Mouse (Mus musculus): ENCODE data around the gene Tnpo1. TPM values are rescaled to one million over a fixed set of nuclear protein-coding genes. Genes with fewer than 3 reads are reported as not detected.

Gene Tnpo1
- polyA plus RNA-seq, 2 experiments: 10.5 to 13.6 TPM

- no peaks in the 10 kb centered on the region for H3K27me3 ChIP-seq (ENCODE audit: control insufficient read depth, insufficient read depth, low read length)
- no peak for DNase-seq (ENCODE audit: low read depth in 3 of 3, low spot score in 3 of 3)
- H3K4me2 ChIP-seq (ENCODE audit: low read depth): no peak overlapping the region
- no peaks in the 10 kb centered on the region for H3K9me3 ChIP-seq (ENCODE audit: control insufficient read depth, low read length)
- H3K4me3 ChIP-seq (ENCODE audit: insufficient read depth in 1 of 2, low read depth in 2 of 2, low read length in 2 of 2): no peak overlapping the region
- TF ChIP-seq EP300 (IDR thresholded peaks at IDR 0.05; ENCODE audit: low read depth) (no peak), CTCF (IDR thresholded peaks at IDR 0.05; ENCODE audit: low read depth) (no peak)
- no peak overlapping the region for H3K27ac ChIP-seq
- peaks cover 8 to 12% of the 10 kb centered on the region in 2 experiments for H3K4me1 ChIP-seq (replicated peaks; ENCODE audit: control insufficient read depth in 2 of 2, insufficient read depth in 2 of 2, low read length in 1 of 2)
- H3K9ac ChIP-seq (replicated peaks): no peak overlapping the region
- ATAC-seq (ENCODE audit: insufficient read depth): no peak
- H3K36me3 ChIP-seq (replicated peaks; ENCODE audit: control insufficient read depth, insufficient read depth, low read depth): no peaks in the 10 kb centered on the region
- WGBS (ENCODE audit: insufficient replicate concordance): 77% methylated on average over 3 of the region's 3 CpGs
Measured at GRCm38 (mm10) chr13:98922806-98923205, 3.4 kb downstream of the Tnpo1 start.

- no peaks in the 10 kb centered on the region for H3K27me3 ChIP-seq (ENCODE audit: control insufficient read depth, insufficient read depth, low read length)
- H3K27ac ChIP-seq: no peak overlapping the region
- ATAC-seq (ENCODE audit: insufficient read depth) (no peak), DNase-seq (ENCODE audit: low read depth in 3 of 3, low spot score in 3 of 3) (no peak)
- no peaks in the 10 kb centered on the region for H3K36me3 ChIP-seq (replicated peaks; ENCODE audit: control insufficient read depth, insufficient read depth, low read depth)
- no peak for TF ChIP-seq EP300 (IDR thresholded peaks at IDR 0.05; ENCODE audit: low read depth)
- TF ChIP-seq CTCF (IDR thresholded peaks at IDR 0.05; ENCODE audit: low read depth): no peak
- no peaks in the 10 kb centered on the region for H3K9me3 ChIP-seq (ENCODE audit: control insufficient read depth, low read length)
- WGBS (ENCODE audit: insufficient replicate concordance): 90% methylated on average over 7 of the region's 7 CpGs
- no peak overlapping the region for H3K4me3 ChIP-seq (ENCODE audit: insufficient read depth in 1 of 2, low read depth in 2 of 2, low read length in 2 of 2)
- H3K4me1 ChIP-seq (replicated peaks; ENCODE audit: control insufficient read depth in 2 of 2, insufficient read depth in 2 of 2, low read length in 1 of 2): peaks cover 6 to 9% of the 10 kb centered on the region in 2 experiments
- no peak overlapping the region for H3K9ac ChIP-seq (replicated peaks)
- no peak overlapping the region for H3K4me2 ChIP-seq (ENCODE audit: low read depth)
Measured at GRCm38 (mm10) chr13:98921276-98921675, 4.9 kb downstream of the Tnpo1 start.

- Histone ChIP-seq H3K4me2 (ENCODE audit: low read depth) (no peak overlapping the region), H3K9ac (replicated peaks) (no peak overlapping the region), H3K4me3 (ENCODE audit: insufficient read depth in 1 of 2, low read depth in 2 of 2, low read length in 2 of 2) (no peak overlapping the region), H3K9me3 (ENCODE audit: control insufficient read depth, low read length) (no peaks in the 10 kb centered on the region), H3K36me3 (replicated peaks; ENCODE audit: control insufficient read depth, insufficient read depth, low read depth) (no peaks in the 10 kb centered on the region), H3K4me1 (replicated peaks; ENCODE audit: control insufficient read depth in 2 of 2, insufficient read depth in 2 of 2, low read length in 1 of 2) (peaks cover 6 to 12% of the 10 kb centered on the region in 2 experiments), H3K27me3 (ENCODE audit: control insufficient read depth, insufficient read depth, low read length) (no peaks in the 10 kb centered on the region), H3K27ac (no peak overlapping the region)
- TF ChIP-seq CTCF (IDR thresholded peaks at IDR 0.05; ENCODE audit: low read depth) (no peak), EP300 (IDR thresholded peaks at IDR 0.05; ENCODE audit: low read depth) (no peak)
- WGBS (ENCODE audit: insufficient replicate concordance): 57% methylated on average over 3 of the region's 3 CpGs
- ATAC-seq (ENCODE audit: insufficient read depth): no peak
- DNase-seq (ENCODE audit: low read depth in 3 of 3, low spot score in 3 of 3): no peak
Measured at GRCm38 (mm10) chr13:98920300-98920699, 5.9 kb downstream of the Tnpo1 start.

- no peak for TF ChIP-seq EP300 (IDR thresholded peaks at IDR 0.05; ENCODE audit: low read depth)
- no peak for TF ChIP-seq CTCF (IDR thresholded peaks at IDR 0.05; ENCODE audit: low read depth)
- H3K36me3 ChIP-seq (replicated peaks; ENCODE audit: control insufficient read depth, insufficient read depth, low read depth): no peaks in the 10 kb centered on the region
- peaks cover 6 to 12% of the 10 kb centered on the region in 2 experiments for H3K4me1 ChIP-seq (replicated peaks; ENCODE audit: control insufficient read depth in 2 of 2, insufficient read depth in 2 of 2, low read length in 1 of 2)
- H3K27ac ChIP-seq: no peak overlapping the region
- no peak for ATAC-seq (ENCODE audit: insufficient read depth)
- H3K4me3 ChIP-seq (ENCODE audit: insufficient read depth in 1 of 2, low read depth in 2 of 2, low read length in 2 of 2): no peak overlapping the region
- H3K9ac ChIP-seq (replicated peaks): no peak overlapping the region
- WGBS (ENCODE audit: insufficient replicate concordance): 78% methylated on average over 8 of the region's 8 CpGs
- DNase-seq (ENCODE audit: low read depth in 3 of 3, low spot score in 3 of 3): no peak
- H3K9me3 ChIP-seq (ENCODE audit: control insufficient read depth, low read length): no peaks in the 10 kb centered on the region
- H3K27me3 ChIP-seq (ENCODE audit: control insufficient read depth, insufficient read depth, low read length): no peaks in the 10 kb centered on the region
- no peak overlapping the region for H3K4me2 ChIP-seq (ENCODE audit: low read depth)
Measured at GRCm38 (mm10) chr13:98919695-98920094, 6.5 kb downstream of the Tnpo1 start.

DNA sequence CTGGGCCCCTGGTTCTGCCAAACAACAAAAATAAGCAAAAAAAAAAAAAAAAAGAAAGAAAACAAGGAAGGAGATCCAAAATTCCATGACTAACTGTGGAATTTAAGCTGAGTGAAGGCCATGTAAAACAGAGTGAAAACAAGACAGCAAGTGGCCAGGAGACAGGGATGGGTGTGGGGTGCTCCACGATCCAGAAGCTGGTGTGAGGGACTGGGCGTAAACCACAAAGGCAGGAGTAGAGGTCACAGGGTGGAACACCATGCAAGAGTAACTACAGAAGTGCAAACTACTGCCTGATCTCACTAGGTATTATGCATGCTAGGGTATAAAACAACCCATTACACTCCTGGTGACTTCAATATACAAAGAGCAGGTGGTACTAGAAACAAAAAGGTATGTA, 8.3 kb downstream of the Tnpo1 start:
- ATAC-seq (ENCODE audit: insufficient read depth) (no peak), DNase-seq (ENCODE audit: low read depth in 3 of 3, low spot score in 3 of 3) (no peak)
- 47% methylated on average over 2 of the region's 2 CpGs for WGBS (ENCODE audit: insufficient replicate concordance)
- H3K9ac ChIP-seq (replicated peaks): no peak overlapping the region
- no peak overlapping the region for H3K4me2 ChIP-seq (ENCODE audit: low read depth)
- H3K36me3 ChIP-seq (replicated peaks; ENCODE audit: control insufficient read depth, insufficient read depth, low read depth): no peaks in the 10 kb centered on the region
- H3K4me1 ChIP-seq (replicated peaks; ENCODE audit: control insufficient read depth in 2 of 2, insufficient read depth in 2 of 2, low read length in 1 of 2): peaks cover 6 to 18% of the 10 kb centered on the region in 2 experiments
- no peaks in the 10 kb centered on the region for H3K27me3 ChIP-seq (ENCODE audit: control insufficient read depth, insufficient read depth, low read length)
- no peak overlapping the region for H3K4me3 ChIP-seq (ENCODE audit: insufficient read depth in 1 of 2, low read depth in 2 of 2, low read length in 2 of 2)
- no peaks in the 10 kb centered on the region for H3K9me3 ChIP-seq (ENCODE audit: control insufficient read depth, low read length)
- TF ChIP-seq CTCF (IDR thresholded peaks at IDR 0.05; ENCODE audit: low read depth) (no peak), EP300 (IDR thresholded peaks at IDR 0.05; ENCODE audit: low read depth) (no peak)
- no peak overlapping the region for H3K27ac ChIP-seq
